Mouse (Mus musculus) liver, embryonic 14.5 days (tissue): ENCODE data around the gene Herc1.

Source experiments
- CTCF ChIP-seq: IDR thresholded peaks from 2 replicates; pipeline ENCODE4 v1.5.1; 2016; ENCODE audit warnings: antibody characterized with exemption, low read depth, control low read depth
- EP300 ChIP-seq: IDR thresholded peaks from 2 replicates; pipeline ENCODE4 v1.6.1; 2016; ENCODE audit warnings: antibody characterized with exemption, low read depth

GRCm38 (mm10) chr9:66515115-66515514 is 164.9 kb downstream of the Herc1 start:
- TF ChIP-seq CTCF (no peak), EP300 (no peak)
